Mouse (Mus musculus) ES-E14 (cell line): Measurements from ENCODE around the gene Chaf1a. TPM values are rescaled to one million over a fixed set of nuclear protein-coding genes. Genes with fewer than 3 reads are reported as not detected.

Source experiments
- DNase-seq: peaks from one replicate; pipeline ENCODE4 v3.0.0-alpha.2; 2013; ENCODE audit warnings: low read depth, low spot score
- H3K27ac ChIP-seq: 2 replicates; pipeline ENCODE4 v1.5.1; 2012; ENCODE audit warnings: low read depth, mild to moderate bottlenecking, low read length, moderate library complexity, mixed read lengths; ENCODE audit not compliant: poor library complexity, insufficient read depth, severe bottlenecking
- H3K36me3 ChIP-seq: 2 replicates; pipeline ENCODE4 v1.6.1; 2012; ENCODE audit warnings: mild to moderate bottlenecking, low read length, moderate library complexity, mixed read lengths; ENCODE audit not compliant: control insufficient read depth, poor library complexity, insufficient read depth, severe bottlenecking
- H3K4me1 ChIP-seq, 2 experiments: fragments of 150-350 bp in 1 of 2; sonication (generic) in 1 of 2; 2 replicates each; pipeline ENCODE4 v1.6.1; 2012; ENCODE audit warnings: low read length in 2 of 2, mild to moderate bottlenecking in 1 of 2, mixed read lengths in 1 of 2; ENCODE audit not compliant: control insufficient read depth in 2 of 2, insufficient read depth in 2 of 2, poor library complexity in 1 of 2
- H3K4me3 ChIP-seq, 2 experiments: fragments of 150-350 bp in 1 of 2; sonication (generic) in 1 of 2; 2 replicates each; pipeline ENCODE4 v1.5.1; 2012; ENCODE audit warnings: low read length in 2 of 2, low read depth in 1 of 2, mild to moderate bottlenecking in 1 of 2, mixed read lengths in 1 of 2; ENCODE audit not compliant: insufficient read depth in 1 of 2, poor library complexity in 1 of 2, severe bottlenecking in 1 of 2
- H3K9ac ChIP-seq: 2 replicates; pipeline ENCODE4 v1.6.1; 2012; ENCODE audit warnings: low read depth, mild to moderate bottlenecking, low read length, mixed read lengths; ENCODE audit not compliant: poor library complexity, insufficient read depth, severe bottlenecking
- H3K9me3 ChIP-seq: fragments of 150-350 bp; sonication (generic); 2 replicates; pipeline ENCODE4 v1.6.1; 2012; ENCODE audit warnings: low read depth, mild to moderate bottlenecking, low read length; ENCODE audit not compliant: control insufficient read depth, insufficient read depth
- CHD2 ChIP-seq: IDR thresholded peaks from 2 replicates; pipeline ENCODE4 v1.6.1; 2014; ENCODE audit warnings: mild to moderate bottlenecking, low read depth, low read length, inconsistent platforms
- HCFC1 ChIP-seq: IDR thresholded peaks from 2 replicates; pipeline ENCODE4 v1.6.1; 2012; ENCODE audit warnings: low read length, inconsistent platforms, borderline replicate concordance; ENCODE audit not compliant: insufficient read depth
- MAFK ChIP-seq: IDR thresholded peaks from 2 replicates; pipeline ENCODE4 v1.6.1; 2014; ENCODE audit warnings: mild to moderate bottlenecking, low read depth, low read length, inconsistent platforms; ENCODE audit not compliant: insufficient read depth
- ZC3H11A ChIP-seq: IDR thresholded peaks from 2 replicates; pipeline ENCODE4 v1.6.1; 2012; ENCODE audit warnings: low read depth, mild to moderate bottlenecking, inconsistent platforms, low read length, borderline replicate concordance
- ZNF384 ChIP-seq: IDR thresholded peaks from 2 replicates; pipeline ENCODE4 v1.6.1; 2012; ENCODE audit warnings: low read depth, low read length, inconsistent platforms
- in situ Hi-C, 2 experiments: fragments of 600-800 bp; cut with MboI; formaldehyde crosslinking; loops; one replicate each; pipeline ENCODE4 v1.15.1; 2025; ENCODE audit warnings: low sequenced_read_pairs in 2 of 2, inconsistent platforms in 1 of 2; ENCODE audit not compliant: unreplicated experiment in 2 of 2
- total RNA-seq: library from RNA; depleted of rRNA; stranded (reverse); fragments of 300-350 nt; gene quantifications from 2 replicates; pipeline ENCODE4 v1.2.3, GENCODE M21; 2012

Gene Chaf1a
- total RNA-seq, 1 experiment: 48.3 TPM

- H3K9me3 ChIP-seq: no peaks in the 10 kb centered on the region
- no peak for DNase-seq
- in situ Hi-C loops: no loop called here
- H3K4me1 ChIP-seq: peaks cover 0 to 2% of the 10 kb centered on the region in 2 experiments; a peak in 1 of 4 replicates
- no peak overlapping the region for H3K9ac ChIP-seq
- TF ChIP-seq MAFK (no peak), HCFC1 (no peak), ZC3H11A (no peak), CHD2 (no peak), ZNF384 (no peak)
- H3K4me3 ChIP-seq: no peak overlapping the region
- no peak overlapping the region for H3K27ac ChIP-seq
- H3K36me3 ChIP-seq: peaks cover 51% of the 10 kb centered on the region
Observed at GRCm38 (mm10) chr17:56017848-56018247, 22.4 kb upstream of the Chaf1a start.

- DNase-seq: no peak
- TF ChIP-seq ZNF384 (no peak), ZC3H11A (no peak), CHD2 (no peak), MAFK (no peak)
- no peak overlapping the region for H3K4me3 ChIP-seq
- H3K9ac ChIP-seq: no peak overlapping the region
- no peaks in the 10 kb centered on the region for H3K9me3 ChIP-seq
- no peak overlapping the region for H3K27ac ChIP-seq
- H3K4me1 ChIP-seq: peaks cover 0 to 2% of the 10 kb centered on the region in 2 experiments; a peak in 1 of 4 replicates
- in situ Hi-C loops: no loop called here
- H3K36me3 ChIP-seq: peaks cover 51% of the 10 kb centered on the region
Observed at GRCm38 (mm10) chr17:56018347-56019131, 21.7 kb upstream of the Chaf1a start.

DNA sequence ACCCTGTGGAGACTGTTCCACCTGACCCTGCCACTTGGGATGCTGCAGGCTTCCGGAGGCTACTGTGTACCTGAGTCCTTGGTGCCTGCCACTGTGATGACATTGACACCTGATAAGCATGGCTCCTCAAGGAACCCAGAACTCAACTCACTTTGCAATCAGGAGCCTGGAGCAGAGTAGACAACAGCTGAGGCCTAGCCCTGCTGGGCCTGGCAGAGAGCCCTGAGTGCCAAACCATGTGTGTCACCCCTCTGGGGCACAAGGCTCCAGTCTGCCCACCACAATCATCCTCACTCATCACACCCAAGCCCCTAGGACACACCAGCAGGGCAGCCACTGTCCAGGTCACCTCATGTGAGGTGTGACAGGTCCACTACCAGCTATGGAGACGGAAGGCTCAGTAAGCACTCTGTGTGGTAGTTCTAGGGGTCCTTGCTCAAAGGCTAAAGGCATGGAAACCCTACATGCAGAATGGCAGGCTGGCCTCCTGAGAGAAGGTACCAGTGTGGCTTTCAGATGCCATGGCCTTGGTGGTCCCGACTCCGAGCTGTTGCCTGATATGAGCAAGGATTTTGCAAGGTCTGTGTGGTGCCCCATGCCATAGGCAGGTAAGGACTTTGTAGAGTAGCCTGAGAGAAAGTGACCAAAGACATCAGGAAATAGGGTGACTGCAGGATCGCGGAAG is 19.7 kb upstream of the Chaf1a start:
- in situ Hi-C loops: no loop called here
- Histone ChIP-seq H3K27ac (no peak overlapping the region), H3K9me3 (no peaks in the 10 kb centered on the region), H3K36me3 (peaks cover 45% of the 10 kb centered on the region), H3K4me3 (no peak overlapping the region), H3K9ac (no peak overlapping the region), H3K4me1 (peaks cover 0 to 2% of the 10 kb centered on the region in 2 experiments; a peak in 1 of 4 replicates)
- no peak for DNase-seq
- TF ChIP-seq ZC3H11A (no peak), MAFK (no peak), CHD2 (no peak), HCFC1 (no peak), ZNF384 (no peak)

GRCm38 (mm10) chr17:56021161-56021910 is 18.9 kb upstream of the Chaf1a start:
- peaks cover 37% of the 10 kb centered on the region for H3K36me3 ChIP-seq
- TF ChIP-seq MAFK (no peak), ZC3H11A (no peak), ZNF384 (no peak), CHD2 (no peak), HCFC1 (no peak)
- DNase-seq: no peak
- no peak overlapping the region for H3K4me3 ChIP-seq
- no peak overlapping the region for H3K27ac ChIP-seq
- peaks cover 0 to 2% of the 10 kb centered on the region in 2 experiments; a peak in 1 of 4 replicates for H3K4me1 ChIP-seq
- in situ Hi-C loops: no loop called here
- no peaks in the 10 kb centered on the region for H3K9me3 ChIP-seq
- no peak overlapping the region for H3K9ac ChIP-seq
